Mouse (Mus musculus): Measurements from ENCODE around the gene Tfap2c. TPM values are rescaled to one million over a fixed set of nuclear protein-coding genes. Genes with fewer than 3 reads are reported as not detected.

Gene Tfap2c
- polyA plus RNA-seq, 1 experiment: not detected

DNA sequence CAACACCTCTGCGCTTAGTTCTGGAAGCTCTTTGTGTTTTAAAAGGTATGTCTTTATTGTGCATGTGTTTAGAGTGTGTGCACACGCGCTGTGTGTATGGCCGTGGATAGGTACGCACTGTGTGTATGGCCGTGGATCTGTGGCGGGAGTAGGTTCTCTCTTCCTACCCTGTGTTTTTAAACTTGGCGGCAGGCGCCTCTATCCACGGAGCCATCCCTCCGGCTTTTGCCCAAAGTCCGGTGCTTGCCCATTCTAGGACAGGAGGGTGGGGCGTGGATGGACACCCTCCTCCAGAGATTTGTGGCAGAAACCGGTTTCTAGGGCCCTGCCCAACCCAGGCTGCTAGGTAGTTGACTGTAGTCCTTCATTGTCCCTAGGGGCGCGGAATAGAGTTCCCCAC, 2.8 kb upstream of the Tfap2c start:
- TF ChIP-seq POLR2A (IDR thresholded peaks at IDR 0.05; ENCODE audit: low read depth, low read length) (no peak), CTCF (IDR thresholded peaks at IDR 0.05; ENCODE audit: extremely low read depth, insufficient read length, insufficient replicate concordance, low read depth, low read length) (no peak)
- H3K27me3 ChIP-seq (ENCODE audit: control insufficient read depth, insufficient read depth, low read length): peaks cover 64% of the 10 kb centered on the region
- WGBS: 14% methylated on average over 16 of the region's 16 CpGs

DNA sequence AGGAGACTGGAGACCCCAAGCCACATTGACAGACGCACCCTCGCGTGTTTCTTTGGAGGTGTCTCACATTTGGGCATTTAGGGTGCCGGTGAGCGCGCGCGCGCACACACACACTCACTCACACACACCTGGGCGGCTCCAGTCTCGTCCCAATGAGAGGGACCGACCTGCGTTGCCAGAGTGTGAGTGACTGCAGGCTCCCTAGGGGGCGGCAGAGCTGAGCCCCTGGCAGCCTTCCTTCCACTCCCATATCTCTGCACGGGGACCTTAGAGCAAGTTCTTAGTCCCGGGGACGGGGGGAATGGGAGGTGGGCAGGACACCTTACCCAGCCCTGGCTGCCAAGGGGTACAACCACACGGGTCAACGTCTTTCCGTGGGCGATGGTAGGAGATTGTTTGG, 2.3 kb upstream of the Tfap2c start:
- under 1% methylated on average over 21 of the region's 21 CpGs for WGBS
- Histone ChIP-seq H3K27ac (ENCODE audit: insufficient read depth, low read depth, low read length) (no peak overlapping the region), H3K4me1 (ENCODE audit: control insufficient read depth, insufficient read depth, insufficient read length, low read length) (peaks cover 13% of the 10 kb centered on the region; the same call in 1 of the 2 replicates), H3K27me3 (ENCODE audit: control insufficient read depth, insufficient read depth, low read length) (peaks cover 70% of the 10 kb centered on the region), H3K36me3 (ENCODE audit: control insufficient read depth, insufficient read depth, low read length) (no peaks in the 10 kb centered on the region), H3K4me3 (ENCODE audit: low read depth, low read length) (no peak overlapping the region)
- TF ChIP-seq POLR2A (IDR thresholded peaks at IDR 0.05; ENCODE audit: low read depth, low read length) (no peak), CTCF (IDR thresholded peaks at IDR 0.05; ENCODE audit: extremely low read depth, insufficient read length, insufficient replicate concordance, low read depth, low read length) (no peak)

More for the DNA sequence above, 2.8 kb upstream of the Tfap2c start:
- Histone ChIP-seq H3K4me3 (ENCODE audit: low read depth, low read length) (no peak overlapping the region), H3K27ac (ENCODE audit: insufficient read depth, low read depth, low read length) (no peak overlapping the region), H3K36me3 (ENCODE audit: control insufficient read depth, insufficient read depth, low read length) (no peaks in the 10 kb centered on the region), H3K4me1 (ENCODE audit: control insufficient read depth, insufficient read depth, insufficient read length, low read length) (peaks cover 13% of the 10 kb centered on the region; the same call in 1 of the 2 replicates)

DNA sequence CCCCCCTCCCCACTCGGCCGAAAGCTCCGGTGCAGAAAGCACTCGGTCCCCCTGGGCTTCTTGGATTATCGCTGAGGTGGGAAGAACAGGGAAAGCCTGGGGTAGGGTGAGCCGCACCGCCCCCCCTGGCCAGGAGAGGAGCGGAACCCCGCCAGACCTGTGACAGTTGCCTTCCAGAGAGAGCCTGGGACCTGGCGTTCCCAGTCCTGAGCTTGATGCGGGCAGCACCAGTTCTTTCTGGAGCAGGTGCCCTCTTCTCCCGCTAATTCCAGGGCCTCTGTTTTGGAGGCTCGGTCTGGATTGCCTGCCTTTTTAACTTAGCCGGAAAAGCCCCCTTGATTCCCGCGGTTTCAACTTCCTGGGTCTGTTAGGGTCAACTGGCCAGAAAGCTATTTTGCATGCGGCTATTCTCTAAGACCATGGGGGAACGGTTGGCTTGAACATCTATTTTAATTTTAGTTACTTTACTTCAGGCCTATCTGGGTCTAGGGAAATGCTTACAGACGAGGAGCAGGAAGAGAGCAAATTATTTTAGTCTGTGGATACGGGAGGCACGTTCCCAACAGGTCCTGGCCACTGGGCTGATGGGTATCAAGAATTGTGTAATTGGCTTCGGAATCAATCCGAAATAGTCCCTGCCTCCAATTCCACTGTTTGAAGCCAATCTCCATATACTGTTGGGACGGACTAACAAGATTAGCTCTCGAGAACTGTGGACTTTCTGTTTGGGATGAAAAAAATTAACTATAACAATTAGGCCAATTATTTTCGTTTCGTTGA, 1.4 kb upstream of the Tfap2c start:
- Histone ChIP-seq H3K4me1 (ENCODE audit: control insufficient read depth, insufficient read depth, insufficient read length, low read length) (peaks cover 13% of the 10 kb centered on the region; the same call in 1 of the 2 replicates), H3K27ac (ENCODE audit: insufficient read depth, low read depth, low read length) (no peak overlapping the region), H3K36me3 (ENCODE audit: control insufficient read depth, insufficient read depth, low read length) (no peaks in the 10 kb centered on the region), H3K4me3 (ENCODE audit: low read depth, low read length) (no peak overlapping the region), H3K27me3 (ENCODE audit: control insufficient read depth, insufficient read depth, low read length) (peaks cover 74% of the 10 kb centered on the region)
- 6% methylated on average over 27 of the region's 27 CpGs for WGBS
- TF ChIP-seq CTCF (IDR thresholded peaks at IDR 0.05; ENCODE audit: extremely low read depth, insufficient read length, insufficient replicate concordance, low read depth, low read length) (no peak), POLR2A (IDR thresholded peaks at IDR 0.05; ENCODE audit: low read depth, low read length) (no peak)

DNA sequence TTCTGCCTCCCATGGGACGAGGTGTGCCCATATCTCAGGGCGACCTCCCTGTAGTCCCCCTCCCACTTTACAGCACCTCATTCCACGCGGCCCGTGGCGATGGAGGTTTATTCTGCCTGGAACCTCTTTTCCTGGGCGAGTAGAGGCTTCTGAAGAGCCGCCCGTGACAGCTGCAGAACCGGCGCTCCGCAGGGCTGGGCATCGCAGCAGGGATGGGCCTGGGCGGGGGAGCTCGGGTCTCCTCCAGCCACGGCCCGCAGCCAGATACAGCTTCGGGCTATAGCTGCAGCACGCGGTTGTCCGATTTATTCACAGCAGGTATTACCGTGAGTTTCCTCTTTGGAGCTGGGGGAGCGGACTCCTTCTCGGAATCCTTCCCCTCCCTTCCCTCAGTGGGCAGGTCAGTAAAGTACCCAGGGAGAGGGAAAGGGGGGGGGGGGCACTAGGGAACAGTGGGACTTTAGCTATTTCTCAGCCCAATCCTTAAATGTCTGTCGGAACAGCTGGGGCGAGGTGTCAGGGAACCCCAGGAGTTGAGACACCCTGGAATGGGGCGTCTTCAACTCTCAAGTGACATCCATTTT, 629 bp upstream of the Tfap2c start:
- H3K4me3 ChIP-seq (ENCODE audit: low read depth, low read length): no peak overlapping the region
- WGBS: 2% methylated on average over 27 of the region's 27 CpGs
- TF ChIP-seq POLR2A (IDR thresholded peaks at IDR 0.05; ENCODE audit: low read depth, low read length): no peak
- TF ChIP-seq CTCF (IDR thresholded peaks at IDR 0.05; ENCODE audit: extremely low read depth, insufficient read length, insufficient replicate concordance, low read depth, low read length): no peak
- H3K27me3 ChIP-seq (ENCODE audit: control insufficient read depth, insufficient read depth, low read length): peaks cover 78% of the 10 kb centered on the region
- no peaks in the 10 kb centered on the region for H3K36me3 ChIP-seq (ENCODE audit: control insufficient read depth, insufficient read depth, low read length)
- H3K27ac ChIP-seq (ENCODE audit: insufficient read depth, low read depth, low read length): no peak overlapping the region
- H3K4me1 ChIP-seq (ENCODE audit: control insufficient read depth, insufficient read depth, insufficient read length, low read length): peaks cover 13% of the 10 kb centered on the region; the same call in 1 of the 2 replicates

DNA sequence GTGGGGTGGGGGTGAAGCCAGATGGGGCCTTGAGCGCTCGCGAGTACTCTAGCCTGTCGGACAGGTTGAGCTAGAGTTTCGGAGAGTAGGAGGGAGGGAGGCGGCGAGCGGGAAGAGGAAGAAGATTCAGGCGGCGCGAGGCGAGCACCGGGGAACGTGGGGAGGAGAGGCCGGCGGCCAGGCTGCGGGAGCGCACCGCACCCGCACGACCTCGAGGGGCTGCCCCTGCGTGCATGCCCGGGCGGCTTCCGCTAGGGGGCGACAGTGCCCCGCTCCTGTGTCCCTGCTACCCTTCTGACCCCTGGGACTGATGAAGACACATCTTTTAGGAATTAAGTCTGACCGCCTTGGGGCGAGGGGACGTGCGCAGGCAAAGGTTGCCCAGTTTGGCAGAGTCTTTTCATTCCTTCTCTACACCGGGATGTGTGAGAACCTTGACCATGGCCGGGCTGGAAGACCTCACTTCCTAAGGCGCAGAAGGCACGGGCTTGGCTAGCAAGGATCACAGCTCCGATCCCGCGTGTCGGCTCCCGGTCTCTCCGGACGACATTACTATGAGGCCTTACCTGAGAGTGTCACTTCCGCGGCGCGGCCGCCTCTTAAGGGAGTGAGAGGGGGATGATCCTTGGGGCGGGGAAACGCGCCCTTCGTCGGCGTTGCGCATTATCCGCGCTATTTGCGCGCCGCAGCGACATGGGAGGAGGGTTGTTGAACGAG, 1.1 kb downstream of the Tfap2c start:
- H3K4me3 ChIP-seq (ENCODE audit: low read depth, low read length): peak overlapping the region; percentile 16; the same call in 1 of the 2 replicates
- H3K27ac ChIP-seq (ENCODE audit: insufficient read depth, low read depth, low read length): no peak overlapping the region
- peaks cover 70% of the 10 kb centered on the region for H3K27me3 ChIP-seq (ENCODE audit: control insufficient read depth, insufficient read depth, low read length)
- H3K4me1 ChIP-seq (ENCODE audit: control insufficient read depth, insufficient read depth, insufficient read length, low read length): peaks cover 13% of the 10 kb centered on the region; the same call in 1 of the 2 replicates
- 3% methylated on average over 62 of the region's 62 CpGs for WGBS
- H3K36me3 ChIP-seq (ENCODE audit: control insufficient read depth, insufficient read depth, low read length): no peaks in the 10 kb centered on the region
- TF ChIP-seq POLR2A (IDR thresholded peaks at IDR 0.05; ENCODE audit: low read depth, low read length) (no peak), CTCF (IDR thresholded peaks at IDR 0.05; ENCODE audit: extremely low read depth, insufficient read length, insufficient replicate concordance, low read depth, low read length) (peak; percentile 31; the same call in 1 of the 2 replicates)

DNA sequence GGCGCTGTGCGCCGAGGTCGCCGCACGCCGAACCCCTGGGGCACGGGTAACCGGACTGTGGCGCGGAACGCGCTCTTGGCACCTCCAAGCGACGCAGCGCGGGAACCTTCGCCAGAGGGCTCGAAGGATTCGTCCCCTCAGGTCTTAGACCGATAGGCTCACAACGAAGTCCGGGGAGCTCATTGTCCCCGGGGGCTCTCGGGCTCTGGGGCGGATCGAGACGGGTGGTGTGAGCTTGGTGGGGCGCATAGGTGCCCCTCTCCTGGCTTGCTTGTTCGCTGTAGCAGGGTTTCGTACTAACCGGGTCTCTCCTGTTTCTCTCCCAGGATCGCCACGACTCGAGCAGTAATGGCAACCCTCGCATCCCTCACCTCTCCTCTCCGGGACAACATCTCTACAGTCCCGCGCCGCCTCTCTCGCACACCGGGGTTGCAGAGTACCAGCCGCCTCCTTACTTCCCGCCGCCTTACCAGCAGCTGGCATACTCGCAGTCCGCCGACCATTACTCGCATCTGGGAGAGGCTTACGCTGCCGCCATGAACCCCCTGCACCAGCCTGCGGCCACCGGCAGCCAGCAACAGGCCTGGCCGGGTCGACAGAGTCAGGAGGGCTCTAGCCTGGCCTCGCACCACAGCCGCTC, 1.8 kb downstream of the Tfap2c start:
- WGBS: 4% methylated on average over 57 of the region's 57 CpGs
- H3K27me3 ChIP-seq (ENCODE audit: control insufficient read depth, insufficient read depth, low read length): peaks cover 63% of the 10 kb centered on the region

More for the DNA sequence above, 1.8 kb downstream of the Tfap2c start:
- Histone ChIP-seq H3K36me3 (ENCODE audit: control insufficient read depth, insufficient read depth, low read length) (no peaks in the 10 kb centered on the region), H3K27ac (ENCODE audit: insufficient read depth, low read depth, low read length) (no peak overlapping the region), H3K4me3 (ENCODE audit: low read depth, low read length) (no peak overlapping the region), H3K4me1 (ENCODE audit: control insufficient read depth, insufficient read depth, insufficient read length, low read length) (peaks cover 13% of the 10 kb centered on the region; the same call in 1 of the 2 replicates)
- no peak for TF ChIP-seq CTCF (IDR thresholded peaks at IDR 0.05; ENCODE audit: extremely low read depth, insufficient read length, insufficient replicate concordance, low read depth, low read length)
- TF ChIP-seq POLR2A (IDR thresholded peaks at IDR 0.05; ENCODE audit: low read depth, low read length): no peak

All from small intestine, adult 2 months (tissue).